Mouse (Mus musculus) intestine, embryonic 15.5 days (tissue): ENCODE results near the gene Jakmip3. TPM values are rescaled to one million over a fixed set of nuclear protein-coding genes. Genes with fewer than 3 reads are reported as not detected.

ENCODE experiments used
- ATAC-seq: fragments of 200-750 bp; cut with Nextera tagmentation; 2 replicates; pipeline ENCODE4 v1.8.0; 2017; ENCODE audit warnings: moderate TSS enrichment, moderate library complexity
- H3K27ac ChIP-seq: fragments of 300-500 bp; sonication (generic); 2 replicates; pipeline ENCODE4 v1.5.1; 2015; ENCODE audit warnings: mild to moderate bottlenecking, inconsistent platforms
- H3K27me3 ChIP-seq: fragments of 300-500 bp; sonication (generic); replicated peaks from 2 replicates; pipeline ENCODE4 v1.6.1; 2015; ENCODE audit warnings: inconsistent platforms
- H3K36me3 ChIP-seq: fragments of 300-500 bp; sonication (generic); 2 replicates; pipeline ENCODE4 v1.6.1; 2015; ENCODE audit warnings: inconsistent platforms
- H3K4me1 ChIP-seq: fragments of 300-500 bp; sonication (generic); replicated peaks from 2 replicates; pipeline ENCODE4 v1.6.1; 2015; ENCODE audit warnings: inconsistent platforms
- H3K4me2 ChIP-seq: fragments of 300-500 bp; sonication (generic); replicated peaks from 2 replicates; pipeline ENCODE4 v1.6.1; 2015; ENCODE audit warnings: mild to moderate bottlenecking, inconsistent platforms
- H3K4me3 ChIP-seq: fragments of 300-500 bp; sonication (generic); replicated peaks from 2 replicates; pipeline ENCODE4 v1.5.1; 2015; ENCODE audit warnings: inconsistent platforms
- H3K9ac ChIP-seq: fragments of 300-500 bp; sonication (generic); 2 replicates; pipeline ENCODE4 v1.6.1; 2015; ENCODE audit warnings: inconsistent platforms
- H3K9me3 ChIP-seq: fragments of 300-500 bp; sonication (generic); 2 replicates; pipeline ENCODE4 v1.6.1; 2016; ENCODE audit warnings: inconsistent platforms
- WGBS: fragments of 180-500 bp; shearing (Covaris S2); methylation state at CpG from one replicate; pipeline ENCODE4 v1.1.7; 2015; 5-methylcytosine and 5-hydroxymethylcytosine counted together
- polyA plus RNA-seq: library from polyadenylated mRNA; unstranded; fragments of >200 nt; fragmentation: Nextera tagmentation; extraction: Ambion mirVana; gene quantifications from 2 replicates; pipeline ENCODE4 v1.2.1, GENCODE M21; 2015

Gene Jakmip3
- polyA plus RNA-seq, 1 experiment from 2014 or later = 0.23 TPM

- 95% methylated on average over 9 of the region's 9 CpGs for WGBS
- 0 out of 2 replicates have a peak, but pooled peaks cover 3% of the 10 kb centered on the region for H3K4me1 ChIP-seq
Measured at GRCm38 (mm10) chr7:139091681-139092080, 151.2 kb downstream of the Jakmip3 start.

GRCm38 (mm10) chr7:139092676-139093075 lies 152.1 kb downstream of the Jakmip3 start:
- ATAC-seq = no peak
- H3K27ac ChIP-seq = no peak overlapping the region
- H3K4me2 ChIP-seq = no peak overlapping the region
- H3K9me3 ChIP-seq = no peaks in the 10 kb centered on the region
- H3K27me3 ChIP-seq = peaks cover 3% of the 10 kb centered on the region; the same call in 1 of the 2 replicates
- H3K4me3 ChIP-seq = no peak overlapping the region
- 0 out of 2 replicates have a peak, but pooled peaks cover under 1% of the 10 kb centered on the region for H3K4me1 ChIP-seq
- 89% methylated on average over 5 of the region's 5 CpGs for WGBS
- no peaks in the 10 kb centered on the region for H3K36me3 ChIP-seq
- H3K9ac ChIP-seq = no peak overlapping the region

More at GRCm38 (mm10) chr7:139091681-139092080, 151.2 kb downstream of the Jakmip3 start:
- H3K27ac ChIP-seq = no peak overlapping the region
- ATAC-seq = no peak
- H3K27me3 ChIP-seq = peaks cover 13% of the 10 kb centered on the region
- H3K36me3 ChIP-seq = no peaks in the 10 kb centered on the region
- no peak overlapping the region for H3K4me3 ChIP-seq
- H3K9me3 ChIP-seq = no peaks in the 10 kb centered on the region
- no peak overlapping the region for H3K9ac ChIP-seq
- H3K4me2 ChIP-seq = no peak overlapping the region

GRCm38 (mm10) chr7:139093124-139093523 lies 152.6 kb downstream of the Jakmip3 start:
- no peaks in the 10 kb centered on the region for H3K36me3 ChIP-seq
- H3K4me1 ChIP-seq = no peaks in the 10 kb centered on the region
- H3K4me3 ChIP-seq = no peak overlapping the region
- no peak overlapping the region for H3K27ac ChIP-seq
- H3K4me2 ChIP-seq = no peak overlapping the region
- no peak overlapping the region for H3K9ac ChIP-seq
- 92% methylated on average over 5 of the region's 5 CpGs for WGBS
- H3K9me3 ChIP-seq = no peaks in the 10 kb centered on the region
- H3K27me3 ChIP-seq = 0 out of 2 replicates have a peak, but pooled peaks cover under 1% of the 10 kb centered on the region
- ATAC-seq = no peak

DNA sequence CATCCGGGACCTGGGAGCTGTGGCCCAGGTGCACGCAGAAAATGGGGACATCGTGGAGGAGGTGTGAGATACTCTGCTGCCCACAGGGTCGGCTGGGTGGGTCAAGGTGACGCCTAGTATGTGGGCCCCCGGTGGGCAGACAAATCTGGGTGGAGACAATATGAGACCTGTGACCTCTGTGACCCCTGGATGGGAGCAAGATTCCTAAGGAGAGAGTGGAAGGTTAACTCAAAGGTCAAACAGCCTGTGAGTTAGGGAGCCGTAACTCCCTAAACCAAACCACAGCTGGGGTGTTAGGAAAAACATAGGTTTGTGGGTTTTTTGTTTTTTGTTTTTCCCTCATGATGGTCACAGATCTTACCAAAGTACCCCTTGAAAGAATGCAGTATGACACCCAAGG lies 153.3 kb downstream of the Jakmip3 start:
- H3K36me3 ChIP-seq = no peaks in the 10 kb centered on the region
- H3K4me3 ChIP-seq = no peak overlapping the region
- no peaks in the 10 kb centered on the region for H3K27me3 ChIP-seq
- ATAC-seq = no peak
- no peaks in the 10 kb centered on the region for H3K4me1 ChIP-seq
- H3K9me3 ChIP-seq = no peaks in the 10 kb centered on the region
- H3K4me2 ChIP-seq = no peak overlapping the region
- H3K27ac ChIP-seq = no peak overlapping the region
- WGBS = 75% methylated on average over 7 of the region's 7 CpGs
- no peak overlapping the region for H3K9ac ChIP-seq

DNA sequence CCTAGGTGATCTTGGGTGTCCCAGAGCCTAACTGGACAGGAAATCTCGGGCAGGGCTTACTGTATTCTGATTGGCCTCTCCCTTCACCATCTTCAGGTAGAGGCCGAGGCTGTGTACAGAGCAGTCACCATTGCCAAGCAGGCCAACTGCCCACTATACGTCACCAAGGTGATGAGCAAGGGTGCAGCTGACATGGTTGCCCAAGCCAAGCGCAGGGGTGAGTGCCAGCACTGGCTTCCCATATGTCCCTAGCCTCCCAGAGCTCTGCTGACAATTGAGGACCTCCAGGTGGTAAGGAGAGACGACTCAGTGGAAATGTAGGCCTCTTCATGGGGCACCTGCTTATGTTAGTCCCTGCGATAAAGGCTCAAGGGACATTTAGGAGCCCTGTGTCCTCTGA lies 154.2 kb downstream of the Jakmip3 start:
- Histone ChIP-seq H3K4me2 (no peak overlapping the region), H3K27ac (no peak overlapping the region), H3K9ac (no peak overlapping the region), H3K4me1 (no peaks in the 10 kb centered on the region), H3K27me3 (no peaks in the 10 kb centered on the region), H3K4me3 (no peak overlapping the region), H3K9me3 (no peaks in the 10 kb centered on the region), H3K36me3 (no peaks in the 10 kb centered on the region)
- WGBS = 83% methylated on average over 6 of the region's 6 CpGs
- no peak for ATAC-seq

- ATAC-seq = no peak
- Histone ChIP-seq H3K36me3 (no peaks in the 10 kb centered on the region), H3K27me3 (no peaks in the 10 kb centered on the region), H3K4me1 (no peaks in the 10 kb centered on the region), H3K4me3 (no peak overlapping the region), H3K27ac (no peak overlapping the region), H3K9ac (no peak overlapping the region), H3K4me2 (no peak overlapping the region), H3K9me3 (no peaks in the 10 kb centered on the region)
- 87% methylated on average over 7 of the region's 7 CpGs for WGBS
Measured at GRCm38 (mm10) chr7:139095282-139095681, 154.8 kb downstream of the Jakmip3 start.

DNA sequence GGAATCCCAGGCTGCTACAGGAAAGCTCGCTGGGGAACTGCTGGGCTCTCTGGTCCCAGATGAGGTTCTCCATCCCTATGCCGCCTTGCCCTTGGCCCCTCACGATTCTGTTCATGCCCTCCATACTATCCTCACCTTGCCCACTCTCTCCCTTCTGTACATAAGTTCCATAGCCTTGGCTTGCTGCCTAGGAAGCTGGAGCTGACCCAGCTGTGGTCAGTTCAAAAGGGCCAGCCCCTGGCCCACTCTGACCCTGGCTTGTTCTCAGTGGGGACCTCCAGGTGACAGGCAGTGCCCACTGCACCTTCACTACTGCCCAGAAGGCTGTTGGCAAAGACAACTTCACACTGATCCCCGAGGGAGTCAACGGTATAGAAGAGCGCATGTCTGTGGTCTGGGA lies 155.9 kb downstream of the Jakmip3 start:
- Histone ChIP-seq H3K4me1 (no peaks in the 10 kb centered on the region), H3K36me3 (no peaks in the 10 kb centered on the region), H3K27me3 (no peaks in the 10 kb centered on the region), H3K4me3 (no peak overlapping the region), H3K9ac (no peak overlapping the region), H3K9me3 (no peaks in the 10 kb centered on the region), H3K27ac (no peak overlapping the region), H3K4me2 (no peak overlapping the region)
- WGBS = 90% methylated on average over 6 of the region's 6 CpGs
- ATAC-seq = no peak

DNA sequence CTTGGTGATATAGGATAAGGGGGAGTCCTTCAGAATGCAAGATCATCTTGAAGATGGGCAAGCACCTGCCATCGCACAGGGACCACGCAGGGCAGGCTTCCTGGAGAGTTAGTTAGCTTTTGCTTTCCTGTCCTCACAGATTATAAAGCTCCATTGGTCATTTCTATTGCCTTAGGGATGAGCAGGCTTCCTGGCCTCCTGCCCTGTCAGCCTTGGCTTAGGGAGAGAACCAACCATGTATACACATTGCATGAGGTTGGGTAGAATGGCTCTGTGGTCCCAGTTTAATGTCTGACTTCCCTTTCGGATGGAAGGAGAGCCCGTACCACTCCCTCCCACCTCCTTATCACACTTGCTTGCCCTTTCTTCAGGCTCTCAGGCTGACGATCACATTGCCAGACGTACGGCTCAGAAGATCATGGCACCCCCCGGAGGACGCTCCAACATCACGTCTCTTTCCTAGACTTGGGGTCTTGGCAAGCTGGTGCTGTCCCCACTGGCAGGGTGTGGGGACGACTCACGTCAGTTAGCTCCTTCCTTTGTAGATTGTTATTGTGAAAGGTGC lies 160.1 kb downstream of the Jakmip3 start:
- Histone ChIP-seq H3K4me2 (no peak overlapping the region), H3K4me1 (no peaks in the 10 kb centered on the region), H3K27me3 (no peaks in the 10 kb centered on the region), H3K9ac (no peak overlapping the region), H3K4me3 (no peak overlapping the region), H3K27ac (no peak overlapping the region), H3K9me3 (no peaks in the 10 kb centered on the region), H3K36me3 (no peaks in the 10 kb centered on the region)
- no peak for ATAC-seq
- WGBS = 75% methylated on average over 12 of the region's 12 CpGs

GRCm38 (mm10) chr7:139101286-139101804 lies 160.8 kb downstream of the Jakmip3 start:
- WGBS = 76% methylated on average over 10 of the region's 10 CpGs
- Histone ChIP-seq H3K4me2 (no peak overlapping the region), H3K36me3 (no peaks in the 10 kb centered on the region), H3K4me1 (no peaks in the 10 kb centered on the region), H3K9me3 (no peaks in the 10 kb centered on the region), H3K27ac (no peak overlapping the region), H3K4me3 (no peak overlapping the region), H3K9ac (no peak overlapping the region), H3K27me3 (no peaks in the 10 kb centered on the region)
- ATAC-seq = no peak

GRCm38 (mm10) chr7:139101826-139102225 lies 161.3 kb downstream of the Jakmip3 start:
- H3K9ac ChIP-seq = no peak overlapping the region
- no peaks in the 10 kb centered on the region for H3K9me3 ChIP-seq
- 77% methylated on average over 3 of the region's 3 CpGs for WGBS
- no peaks in the 10 kb centered on the region for H3K36me3 ChIP-seq
- H3K4me1 ChIP-seq = no peaks in the 10 kb centered on the region
- no peak for ATAC-seq
- no peak overlapping the region for H3K27ac ChIP-seq
- H3K4me2 ChIP-seq = no peak overlapping the region
- H3K27me3 ChIP-seq = no peaks in the 10 kb centered on the region
- H3K4me3 ChIP-seq = no peak overlapping the region

- H3K4me1 ChIP-seq = no peaks in the 10 kb centered on the region
- no peaks in the 10 kb centered on the region for H3K27me3 ChIP-seq
- H3K9ac ChIP-seq = no peak overlapping the region
- H3K4me3 ChIP-seq = no peak overlapping the region
- H3K9me3 ChIP-seq = no peaks in the 10 kb centered on the region
- H3K36me3 ChIP-seq = no peaks in the 10 kb centered on the region
- no peak overlapping the region for H3K27ac ChIP-seq
- no peak for ATAC-seq
- H3K4me2 ChIP-seq = no peak overlapping the region
- 55% methylated on average over 10 of the region's 10 CpGs for WGBS
Measured at GRCm38 (mm10) chr7:139103960-139104381, 163.4 kb downstream of the Jakmip3 start.

DNA sequence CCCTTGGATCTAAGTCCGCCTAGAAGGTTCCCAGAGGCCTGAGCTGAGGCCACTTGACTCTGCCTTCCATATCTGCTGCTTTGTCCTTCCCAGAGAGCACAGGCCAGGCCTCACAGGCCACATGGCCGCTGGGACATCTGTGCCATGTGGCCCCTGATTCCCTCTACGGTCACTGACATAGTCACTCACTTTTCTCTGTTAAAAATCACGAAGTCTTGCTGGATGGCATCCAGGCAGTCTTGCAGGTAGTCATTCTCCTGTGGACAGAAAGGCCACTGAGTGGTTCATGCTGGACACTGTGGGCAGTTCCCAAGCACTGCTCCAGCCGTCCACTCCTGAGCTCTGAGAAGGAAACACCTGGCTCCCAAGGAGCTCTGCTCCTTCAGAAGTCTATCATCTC lies 164.5 kb downstream of the Jakmip3 start:
- 82% methylated on average over 5 of the region's 5 CpGs for WGBS
- Histone ChIP-seq H3K27ac (no peak overlapping the region), H3K4me1 (no peaks in the 10 kb centered on the region), H3K9ac (no peak overlapping the region), H3K4me3 (no peak overlapping the region), H3K4me2 (no peak overlapping the region), H3K36me3 (no peaks in the 10 kb centered on the region), H3K9me3 (no peaks in the 10 kb centered on the region), H3K27me3 (no peaks in the 10 kb centered on the region)
- no peak for ATAC-seq

DNA sequence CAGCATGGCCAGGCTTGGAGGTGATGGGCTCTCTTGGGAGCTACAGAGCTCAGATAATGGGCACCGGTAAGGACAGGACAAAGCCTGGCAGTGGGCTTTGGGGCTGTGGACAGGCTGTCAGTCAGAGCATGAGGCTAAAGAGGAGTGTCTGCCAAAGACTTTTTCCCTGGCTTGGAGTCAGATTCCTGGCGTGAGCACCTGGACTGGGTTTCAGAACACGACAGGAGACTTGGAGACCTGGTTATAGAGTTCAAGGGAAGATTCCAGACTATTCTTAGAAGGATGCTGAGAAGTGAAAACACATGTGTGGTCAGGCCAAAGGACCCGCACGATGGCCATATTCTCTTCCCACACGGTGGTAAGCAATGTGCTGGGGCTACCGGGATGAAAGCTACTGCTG lies 165.2 kb downstream of the Jakmip3 start:
- H3K4me3 ChIP-seq = no peak overlapping the region
- no peaks in the 10 kb centered on the region for H3K9me3 ChIP-seq
- H3K4me1 ChIP-seq = no peaks in the 10 kb centered on the region
- no peak overlapping the region for H3K4me2 ChIP-seq
- WGBS = 87% methylated on average over 7 of the region's 7 CpGs
- H3K36me3 ChIP-seq = no peaks in the 10 kb centered on the region
- H3K9ac ChIP-seq = no peak overlapping the region
- ATAC-seq = no peak
- H3K27ac ChIP-seq = no peak overlapping the region
- no peaks in the 10 kb centered on the region for H3K27me3 ChIP-seq
